In the genomic region with DNA sequence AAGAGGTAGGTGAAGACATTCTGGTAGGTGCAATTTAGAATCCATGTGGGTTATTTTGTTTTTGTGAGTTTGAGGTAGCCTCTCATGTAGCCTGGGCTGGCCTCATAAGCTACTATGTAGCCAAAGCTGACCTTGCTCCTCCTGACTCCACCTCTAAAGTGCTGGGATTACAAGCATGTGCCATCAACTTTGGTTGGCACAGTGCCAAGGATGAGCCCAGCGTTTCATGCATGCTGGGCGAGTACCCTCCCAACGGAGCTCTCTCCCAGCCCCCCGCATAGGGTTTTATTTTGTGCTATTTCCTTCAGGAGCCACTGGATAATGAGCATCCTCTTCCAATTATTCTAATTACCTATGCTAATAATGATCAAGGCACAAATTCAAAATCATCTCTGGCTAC, we compare ENCODE assay signal across 16 mouse cellular contexts.
"Had no signal": no experiment of that assay in that cellular context is flagged by ENCODE, and none has a peak within 500 bp of the region (broad histone marks: within the 10 kb centered on the region; RNA-seq: fewer than 3 reads in every experiment).

No protein-coding gene starts in this region.

- DNase-seq: heart, postnatal 10 days; heart, postnatal 14 days; heart, postnatal 36 days; heart, postnatal 4 days; kidney, adult 11 months; kidney, adult 18-20 months; kidney, adult 2 months; kidney, adult 8-10 months; kidney, adult 9 months; kidney, postnatal 10 days; kidney, postnatal 14 days; kidney, postnatal 25 days; kidney, postnatal 36 days; kidney, postnatal 4 days; layer of hippocampus, adult 9-11 months; layer of hippocampus, postnatal 36 days had no signal
